In the genomic region with DNA sequence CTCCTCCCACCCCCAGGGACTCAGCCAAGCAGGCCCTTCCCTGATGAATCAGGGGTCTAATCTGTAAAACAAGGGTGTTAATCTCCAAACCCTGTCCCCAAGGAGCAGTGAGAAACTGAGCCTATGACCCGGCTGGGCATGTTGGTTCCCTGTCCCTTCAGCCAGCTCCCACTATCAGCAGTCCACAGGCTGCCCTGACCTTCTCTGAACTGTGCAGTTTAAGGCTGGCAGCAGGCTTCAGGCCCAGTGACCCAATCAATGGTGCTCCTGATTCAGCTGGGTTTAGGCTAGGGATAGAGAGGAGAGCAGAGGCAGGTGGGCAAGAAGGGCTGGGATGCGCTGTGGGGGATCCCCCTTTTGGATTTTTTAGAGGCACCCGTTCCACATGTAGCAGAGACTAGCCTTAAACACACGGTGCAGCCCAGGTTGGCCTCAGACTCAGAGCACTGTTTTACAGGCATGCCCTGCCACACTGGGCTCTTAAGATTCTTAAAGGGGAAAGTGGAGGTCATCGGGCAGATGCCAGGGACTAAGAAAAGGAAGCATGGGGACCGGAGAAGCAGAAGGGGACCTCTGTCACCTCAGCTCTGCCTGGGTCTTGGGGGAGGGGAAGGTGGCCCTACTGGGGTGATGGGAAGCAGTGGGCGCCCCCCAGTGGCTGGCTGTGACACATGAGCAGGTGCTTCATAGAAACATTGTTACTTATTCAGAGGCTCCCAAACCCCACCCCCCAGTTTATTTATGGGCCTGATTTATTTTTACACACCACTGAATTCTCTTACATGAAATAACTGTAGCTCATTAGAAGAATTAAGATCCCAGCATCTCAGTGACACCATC, we compare ENCODE assay signal across 9 mouse cellular contexts. TPM values are rescaled to one million over a fixed set of nuclear protein-coding genes. Genes with fewer than 3 reads are reported as not detected.
DNase-seq lines count a peak whose midpoint lies in the region; ATAC-seq and TF ChIP-seq lines count a peak whose summit lies in the region.
"Had no signal": no experiment of that assay in that cellular context is flagged by ENCODE, and none has a peak within 500 bp of the region (broad histone marks: within the 10 kb centered on the region; RNA-seq: fewer than 3 reads in every experiment).

No protein-coding gene starts in this region.

- no peak overlapping the region for H3K4me2 ChIP-seq in hindbrain, embryonic 16.5 days (ENCODE audit: low read length)
- no peak overlapping the region for H3K4me2 ChIP-seq in midbrain, postnatal 0 days (ENCODE audit: low read depth, low read length, poor library complexity, severe bottlenecking)
- H3K4me2 ChIP-seq: limb, embryonic 13.5 days had no signal

- peaks cover 87% of the 10 kb centered on the region for H3K4me1 ChIP-seq in hindbrain, embryonic 10.5 days (replicated peaks)
- H3K4me1 ChIP-seq in hindbrain, embryonic 16.5 days (ENCODE audit: control insufficient read depth, insufficient read depth, low read depth, low read length): peaks cover 50% of the 10 kb centered on the region
- peaks cover 13% of the 10 kb centered on the region; the same call in 1 of the 2 replicates for H3K4me1 ChIP-seq in midbrain, postnatal 0 days (ENCODE audit: insufficient read depth, low read length)

- H3K9ac ChIP-seq in hindbrain, embryonic 16.5 days (ENCODE audit: low read depth, low read length): no peak overlapping the region
- H3K9ac ChIP-seq in midbrain, postnatal 0 days (replicated peaks; ENCODE audit: low read length, poor library complexity, severe bottlenecking): no peak overlapping the region
- H3K9ac ChIP-seq: limb, embryonic 13.5 days had no signal

- peak; percentile 75 for TF ChIP-seq CTCF in midbrain, postnatal 0 days (IDR thresholded peaks at IDR 0.05)

- WGBS in hindbrain, embryonic 10.5 days: 14% methylated on average over 7 of the region's 7 CpGs
- WGBS in hindbrain, embryonic 16.5 days: 11% methylated on average over 7 of the region's 7 CpGs
- WGBS in midbrain, postnatal 0 days: 12% methylated on average over 7 of the region's 7 CpGs

- H3K27me3 ChIP-seq in hindbrain, embryonic 10.5 days (ENCODE audit: insufficient read depth, poor library complexity, severe bottlenecking): peaks cover 86% of the 10 kb centered on the region
- 0 out of 2 replicates have a peak, but pooled peaks cover 2% of the 10 kb centered on the region for H3K27me3 ChIP-seq in hindbrain, embryonic 16.5 days (replicated peaks; ENCODE audit: control insufficient read depth, insufficient read depth, low read length)
- H3K27me3 ChIP-seq in midbrain, postnatal 0 days (ENCODE audit: insufficient read depth, low read length): no peaks in the 10 kb centered on the region

- no peaks in the 10 kb centered on the region for H3K9me3 ChIP-seq in hindbrain, embryonic 10.5 days
- no peaks in the 10 kb centered on the region for H3K9me3 ChIP-seq in hindbrain, embryonic 16.5 days (ENCODE audit: control insufficient read depth, low read length)
- H3K9me3 ChIP-seq in midbrain, postnatal 0 days (ENCODE audit: low read length): no peaks in the 10 kb centered on the region
- H3K9me3 ChIP-seq: limb, embryonic 13.5 days had no signal

- H3K27ac ChIP-seq in hindbrain, embryonic 10.5 days: peak overlapping the region; percentile 45
- no peak overlapping the region for H3K27ac ChIP-seq in hindbrain, embryonic 16.5 days (ENCODE audit: low read depth, low read length)
- 0 out of 2 replicates have a peak overlapping the region, but pooled peaks have one; percentile 18 for H3K27ac ChIP-seq in midbrain, postnatal 0 days (ENCODE audit: low read depth, low read length)
- H3K27ac ChIP-seq: limb, embryonic 13.5 days had no signal

- no peak for ATAC-seq in hindbrain, embryonic 16.5 days
- no peak for ATAC-seq in midbrain, postnatal 0 days (ENCODE audit: low FRiP score)

- intact Hi-C loops in heart, postnatal 10 days (cut with DNase I): loop anchor here (2.0 kb wide), 1 partner anchor 26 kb away; no protein-coding TSS in a partner anchor
- intact Hi-C loops in left cerebral cortex, postnatal 14 days (cut with DNase I): no loop called here

- H3K4me3 ChIP-seq in hindbrain, embryonic 10.5 days: no peak overlapping the region
- H3K4me3 ChIP-seq in hindbrain, embryonic 16.5 days (ENCODE audit: low read length): no peak overlapping the region
- H3K4me3 ChIP-seq in midbrain, postnatal 0 days (ENCODE audit: low read depth, low read length): no peak overlapping the region
- H3K4me3 ChIP-seq: limb, embryonic 13.5 days had no signal

- DNase-seq in hindbrain, embryonic 10.5 days (ENCODE audit: low spot score): peak; percentile 68
- DNase-seq in R1 (ENCODE audit: low read depth, low spot score): peak; percentile 73
- DNase-seq in embryo, embryonic 10 days (ENCODE audit: low spot score): peak; percentile 79
- DNase-seq in heart, postnatal 10 days: peak; percentile 68 to 80
- DNase-seq in left cerebral cortex, postnatal 14 days (ENCODE audit: low spot score in 2 of 2): peak; percentile 86 to 91
- DNase-seq in midbrain, postnatal 0 days (ENCODE audit: low spot score): peak; percentile 67
- DNase-seq in thymus, postnatal 10 days (ENCODE audit: low spot score in 2 of 2): peak; percentile 61 to 87

- no peaks in the 10 kb centered on the region for H3K36me3 ChIP-seq in hindbrain, embryonic 10.5 days
- no peaks in the 10 kb centered on the region for H3K36me3 ChIP-seq in hindbrain, embryonic 16.5 days (ENCODE audit: control insufficient read depth, insufficient read depth, low read length)
- H3K36me3 ChIP-seq in midbrain, postnatal 0 days (ENCODE audit: insufficient read depth, low read length): no peaks in the 10 kb centered on the region
- H3K36me3 ChIP-seq: limb, embryonic 13.5 days had no signal

RNA-seq across cellular contexts. Expression of a gene that starts 19.2 kb away (rescaled TPM):
- 0.76 and 1.8 TPM in 2 replicates for polyA plus RNA-seq in hindbrain, embryonic 10.5 days (2016; fragmentation: Nextera tagmentation; extraction: Ambion mirVana)
- polyA plus RNA-seq in hindbrain, embryonic 16.5 days (2015; fragmentation: Nextera tagmentation; extraction: Ambion mirVana): 8.0 and 8.9 TPM in 2 replicates
- total RNA-seq in heart, postnatal 10 days (2021): under 1 TPM; 0.19 to 0.20 TPM
- 100 to 1,000 TPM; 341 to 382 TPM for total RNA-seq in left cerebral cortex, postnatal 14 days (2021)
- total RNA-seq in midbrain, postnatal 0 days (2014; rRNA removed): 95.0 and 100 TPM in 2 replicates
- polyA plus RNA-seq in midbrain, postnatal 0 days (2015; fragmentation: Nextera tagmentation; extraction: Ambion mirVana): 13.1 and 14.0 TPM in 2 replicates

RNA-seq across cellular contexts. Expression of a gene that starts 56.6 kb away (rescaled TPM):
- 0.59 and 0.66 TPM in 2 replicates for polyA plus RNA-seq in hindbrain, embryonic 10.5 days (2016; fragmentation: Nextera tagmentation; extraction: Ambion mirVana)
- polyA plus RNA-seq in hindbrain, embryonic 16.5 days (2015; fragmentation: Nextera tagmentation; extraction: Ambion mirVana): 0.85 and 0.87 TPM in 2 replicates
- not detected for total RNA-seq in heart, postnatal 10 days (2021)
- under 1 TPM in 1 of 2 experiments, not detected in 1; 0.23 TPM for total RNA-seq in left cerebral cortex, postnatal 14 days (2021)
- total RNA-seq in midbrain, postnatal 0 days (2014; rRNA removed): 0.28 TPM in 1 of 2 replicates, not detected in the other
- polyA plus RNA-seq in midbrain, postnatal 0 days (2015; fragmentation: Nextera tagmentation; extraction: Ambion mirVana): 0.34 and 0.91 TPM in 2 replicates

Comparison
In these comparisons a context has a peak if more than half of its experiments do, and no peak if none do; other contexts are left out.
1. RNA of a gene that starts 19.2 kb away (total RNA-seq): 341 to 382 TPM in left cerebral cortex, postnatal 14 days and 95.0 to 100 TPM in midbrain, postnatal 0 days; 0.19 to 0.20 TPM in heart, postnatal 10 days; every median in the first group is over 10 times any median in the second.
2. Peak in every context shown above with its lines, with median percentiles within 50 percentile points of each other: DNase-seq.